Mouse (Mus musculus) ES-Bruce4 (cell line): ENCODE results near the gene Eef1a1.
A peak's percentile ranks its signal among the peaks of the same experiment; 100 is the strongest.

Source experiments
- CTCF ChIP-seq: IDR thresholded peaks from one replicate; pipeline ENCODE4 v1.8.1; 2011; ENCODE audit warnings: low read depth, low read length
- EP300 ChIP-seq: IDR thresholded peaks from 2 replicates; pipeline ENCODE4 v1.6.1; 2011; ENCODE audit warnings: low read depth, low read length; ENCODE audit not compliant: insufficient read depth
- POLR2A ChIP-seq: IDR thresholded peaks from one replicate; pipeline ENCODE4 v1.8.1; 2011; ENCODE audit warnings: low read length; ENCODE audit not compliant: insufficient read depth

DNA sequence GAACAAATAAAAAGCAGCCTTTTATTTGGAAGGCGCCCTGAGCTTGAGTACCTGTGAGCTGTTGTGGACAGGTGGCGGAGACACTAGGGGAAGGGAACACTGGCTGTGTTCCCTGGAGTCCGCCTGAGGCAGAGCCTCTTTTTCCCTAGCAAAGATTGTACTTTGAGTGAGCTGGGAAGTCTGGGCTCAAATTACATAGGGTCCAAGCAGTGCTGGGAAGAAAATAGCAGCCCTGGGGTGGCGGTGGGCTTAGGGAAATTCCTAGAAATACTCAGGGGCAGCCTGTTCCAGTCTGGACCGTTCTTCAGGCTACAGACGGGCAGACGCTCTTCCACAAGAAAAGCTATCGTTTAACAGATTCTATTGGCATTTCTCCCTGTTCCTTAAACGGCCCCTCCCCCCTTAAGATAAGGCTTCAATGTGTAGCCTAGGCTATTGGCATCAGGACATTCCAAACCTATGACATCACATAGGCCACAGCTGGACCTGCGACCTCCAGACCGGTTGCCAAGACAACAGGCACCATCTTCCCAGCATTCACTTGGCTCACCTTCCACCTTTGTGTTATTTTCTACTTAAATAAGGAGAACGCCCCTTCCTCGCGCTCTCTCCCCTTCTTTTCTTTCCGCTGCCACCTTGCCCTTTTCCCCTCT is 31.3 kb upstream of the Eef1a1 start:
- TF ChIP-seq POLR2A (peak; percentile 34), CTCF (no peak), EP300 (peak; percentile 77)
